Mouse (Mus musculus): ENCODE results near the gene Bmp6. TPM values are rescaled to one million over a fixed set of nuclear protein-coding genes. Genes with fewer than 3 reads are reported as not detected.

Bmp6 gene
- polyA plus RNA-seq, 2 experiments from 2014 or later: not detected

DNA sequence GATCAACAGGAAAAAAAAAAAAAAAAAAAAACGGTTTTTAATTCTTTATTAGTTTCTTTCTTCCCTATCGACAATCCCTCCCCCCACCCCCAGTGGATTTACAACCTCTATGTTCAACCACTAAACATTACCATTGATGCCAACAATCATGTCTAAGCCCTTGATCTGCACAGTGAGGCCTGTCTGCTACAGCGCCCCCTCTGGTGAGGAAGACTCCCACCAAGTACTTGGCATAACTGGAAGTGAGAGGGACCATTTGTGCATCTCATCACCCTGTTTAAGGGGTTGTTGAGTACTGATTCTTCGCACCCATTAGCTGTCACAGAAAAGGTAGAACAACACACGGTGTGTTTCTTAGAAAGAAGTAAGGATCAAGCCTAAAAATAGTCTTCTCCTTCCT is 203.8 kb downstream of the Bmp6 start:
- ATAC-seq: no peak

Other genes with a start within 250 kb of the Bmp6 start
- under 1 TPM; 0.13 to 0.15 TPM for gene Dsp, start 193.8 kb upstream of the Bmp6 start, polyA plus RNA-seq (2017; shearing (Covaris generic))
- gene Snrnp48, start 140.2 kb upstream of the Bmp6 start, polyA plus RNA-seq (2017; shearing (Covaris generic)): 10 to 100 TPM; 50.1 to 83.1 TPM
- 10 to 100 TPM; 18.1 to 18.2 TPM for gene Txndc5, start 183.7 kb downstream of the Bmp6 start, polyA plus RNA-seq (2017; shearing (Covaris generic))

Data from CD4-positive, CD25-positive, alpha-beta regulatory T cell, adult 4 months (primary cell).